Mouse (Mus musculus): ENCODE results near the gene Pias3.

DNA sequence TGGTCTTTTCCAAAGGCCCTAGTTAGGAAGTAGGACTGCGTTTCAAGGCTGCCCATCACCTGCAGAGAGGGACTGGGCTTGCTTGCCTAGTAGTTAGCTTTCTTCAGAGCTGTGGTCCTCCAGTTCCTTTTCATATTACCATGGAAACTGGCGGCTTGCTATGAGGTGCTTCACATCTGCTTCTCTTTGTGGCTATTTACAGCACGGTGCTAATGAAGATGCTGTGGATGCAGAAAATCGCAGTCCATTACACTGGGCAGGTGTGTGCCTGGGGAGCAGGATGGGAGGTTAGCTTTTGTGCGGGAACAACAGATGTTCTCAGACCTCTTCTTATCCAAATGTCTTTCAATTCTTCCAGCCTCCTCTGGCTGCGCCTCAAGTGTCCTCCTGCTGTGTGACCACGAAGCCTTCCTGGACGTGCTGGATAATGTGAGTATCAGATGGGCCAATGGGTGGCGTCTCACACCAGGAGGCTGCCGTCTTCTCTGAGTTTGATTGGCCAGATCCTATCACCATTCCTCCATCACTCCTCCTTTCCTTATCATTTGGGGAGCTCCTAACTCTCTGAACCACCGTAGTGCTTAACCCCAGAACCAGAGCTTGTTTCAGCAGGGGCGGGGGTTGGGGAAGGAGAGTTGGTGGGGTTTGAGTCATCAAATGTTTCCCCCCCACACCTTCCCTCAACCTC is 15.8 kb upstream of the Pias3 start:
- TF ChIP-seq SMC3 (IDR thresholded peaks at IDR 0.05; ENCODE audit: low read depth, low read length) (no peak), ZC3H11A (IDR thresholded peaks at IDR 0.05; ENCODE audit: low read depth, low read length) (no peak), MAX (IDR thresholded peaks at IDR 0.05; ENCODE audit: low read length) (no peak), ZNF384 (IDR thresholded peaks at IDR 0.05; ENCODE audit: low read depth, low read length) (no peak), CTCF (conservative IDR thresholded peaks at IDR 0.05 in 1 of 2, IDR thresholded peaks at IDR 0.05 in 1 of 2; ENCODE audit: low read depth in 2 of 2, low read length in 2 of 2) (no peak), ELF1 (IDR thresholded peaks at IDR 0.05; ENCODE audit: low read depth, low read length) (no peak), POLR2A (IDR thresholded peaks at IDR 0.05; ENCODE audit: low read depth, low read length) (no peak), MAZ (IDR thresholded peaks at IDR 0.05; ENCODE audit: low read depth, low read length) (no peak), TCF12 (IDR thresholded peaks at IDR 0.05; ENCODE audit: low read depth, low read length) (peak; percentile 39; the same call in 1 of the 2 replicates), IRF4 (IDR thresholded peaks at IDR 0.05; ENCODE audit: low read depth, low read length) (no peak), TBP (conservative IDR thresholded peaks at IDR 0.05; ENCODE audit: low read depth, low read length) (no peak), KAT2A (IDR thresholded peaks at IDR 0.05; ENCODE audit: insufficient replicate concordance, low read length) (no peak), BHLHE40 (IDR thresholded peaks at IDR 0.05; ENCODE audit: low read depth, low read length) (no peak)
